Mouse (Mus musculus) liver, embryonic 12.5 days (tissue): ENCODE results near the gene Pgf. TPM values are rescaled to one million over a fixed set of nuclear protein-coding genes. Genes with fewer than 3 reads are reported as not detected.

Experiments
- ATAC-seq: fragments of 200-750 bp; cut with Nextera tagmentation; 2 replicates; pipeline ENCODE4 v1.8.0; 2017; ENCODE audit warnings: moderate number of reproducible peaks, mild to moderate bottlenecking, moderate library complexity
- H3K27ac ChIP-seq: fragments of 300-500 bp; sonication (generic); 2 replicates; pipeline ENCODE4 v1.5.1; 2016; ENCODE audit warnings: mild to moderate bottlenecking
- H3K27me3 ChIP-seq: fragments of 300-500 bp; sonication (generic); replicated peaks from 2 replicates; pipeline ENCODE4 v1.6.1; 2016; ENCODE audit warnings: mild to moderate bottlenecking, moderate library complexity
- H3K36me3 ChIP-seq: fragments of 300-500 bp; sonication (generic); 2 replicates; pipeline ENCODE4 v1.6.1; 2016; ENCODE audit warnings: mild to moderate bottlenecking, moderate library complexity
- H3K4me1 ChIP-seq: fragments of 300-500 bp; sonication (generic); 2 replicates; pipeline ENCODE4 v1.6.1; 2016
- H3K4me2 ChIP-seq: fragments of 300-500 bp; sonication (generic); 2 replicates; pipeline ENCODE4 v1.6.1; 2016; ENCODE audit warnings: mild to moderate bottlenecking, moderate library complexity
- H3K4me3 ChIP-seq: fragments of 300-500 bp; sonication (generic); 2 replicates; pipeline ENCODE4 v1.5.1; 2016; ENCODE audit warnings: mild to moderate bottlenecking, moderate library complexity
- H3K9ac ChIP-seq: fragments of 300-500 bp; sonication (generic); 2 replicates; pipeline ENCODE4 v1.6.1; 2016; ENCODE audit warnings: mild to moderate bottlenecking, moderate library complexity
- H3K9me3 ChIP-seq: fragments of 300-500 bp; sonication (generic); replicated peaks from 2 replicates; pipeline ENCODE4 v1.6.1; 2016; ENCODE audit warnings: mild to moderate bottlenecking, moderate library complexity
- WGBS: fragments of 180-500 bp; shearing (Covaris S2); methylation state at CpG from one replicate; pipeline ENCODE4 v1.1.7; 2016; ENCODE audit not compliant: insufficient replicate concordance; 5-methylcytosine and 5-hydroxymethylcytosine counted together
- polyA plus RNA-seq: library from polyadenylated mRNA; unstranded; fragments of >200 nt; fragmentation: Nextera tagmentation; extraction: Ambion mirVana; gene quantifications from 2 replicates; pipeline ENCODE4 v1.2.1, GENCODE M21; 2016

The Pgf gene
- polyA plus RNA-seq, 1 experiment from 2014 or later = 0.97 TPM

GRCm38 (mm10) chr12:85200929-85201829 is 23.6 kb upstream of the Pgf start:
- Histone ChIP-seq H3K36me3 (no peaks in the 10 kb centered on the region), H3K4me1 (no peaks in the 10 kb centered on the region; the same call in 1 of the 2 replicates), H3K9ac (no peak overlapping the region), H3K4me3 (no peak overlapping the region), H3K9me3 (no peaks in the 10 kb centered on the region), H3K27me3 (no peaks in the 10 kb centered on the region; the same call in 1 of the 2 replicates), H3K4me2 (no peak overlapping the region), H3K27ac (no peak overlapping the region)
- no peak for ATAC-seq
- 44% methylated on average over 24 of the region's 24 CpGs for WGBS

- Histone ChIP-seq H3K4me2 (no peak overlapping the region), H3K4me3 (no peak overlapping the region), H3K27me3 (no peaks in the 10 kb centered on the region; the same call in 1 of the 2 replicates), H3K9ac (no peak overlapping the region), H3K4me1 (no peaks in the 10 kb centered on the region; the same call in 1 of the 2 replicates), H3K36me3 (no peaks in the 10 kb centered on the region), H3K9me3 (no peaks in the 10 kb centered on the region), H3K27ac (no peak overlapping the region)
- no peak for ATAC-seq
- 47% methylated on average over 1 of the region's 1 CpGs for WGBS
Observed at GRCm38 (mm10) chr12:85199954-85200353, 22.4 kb upstream of the Pgf start.

- WGBS = 53% methylated on average over 8 of the region's 8 CpGs
- no peak overlapping the region for H3K27ac ChIP-seq
- H3K4me3 ChIP-seq = no peak overlapping the region
- no peak overlapping the region for H3K4me2 ChIP-seq
- no peaks in the 10 kb centered on the region for H3K36me3 ChIP-seq
- no peak overlapping the region for H3K9ac ChIP-seq
- H3K9me3 ChIP-seq = no peaks in the 10 kb centered on the region
- H3K27me3 ChIP-seq = no peaks in the 10 kb centered on the region; the same call in 1 of the 2 replicates
- H3K4me1 ChIP-seq = no peaks in the 10 kb centered on the region; the same call in 1 of the 2 replicates
- ATAC-seq = no peak
Observed at GRCm38 (mm10) chr12:85197936-85198335, 20.3 kb upstream of the Pgf start.

GRCm38 (mm10) chr12:85197371-85197770 is 19.8 kb upstream of the Pgf start:
- ATAC-seq = no peak
- H3K9ac ChIP-seq = no peak overlapping the region
- H3K36me3 ChIP-seq = no peaks in the 10 kb centered on the region
- no peak overlapping the region for H3K4me2 ChIP-seq
- WGBS = 66% methylated on average over 7 of the region's 7 CpGs
- H3K4me3 ChIP-seq = no peak overlapping the region
- H3K9me3 ChIP-seq = no peaks in the 10 kb centered on the region
- H3K4me1 ChIP-seq = peaks cover 5% of the 10 kb centered on the region; the same call in 1 of the 2 replicates
- no peak overlapping the region for H3K27ac ChIP-seq
- H3K27me3 ChIP-seq = no peaks in the 10 kb centered on the region; the same call in 1 of the 2 replicates

- Histone ChIP-seq H3K9ac (no peak overlapping the region), H3K36me3 (no peaks in the 10 kb centered on the region), H3K4me1 (peaks cover 7% of the 10 kb centered on the region; the same call in 1 of the 2 replicates), H3K27me3 (no peaks in the 10 kb centered on the region; the same call in 1 of the 2 replicates), H3K4me2 (no peak overlapping the region), H3K4me3 (no peak overlapping the region), H3K27ac (no peak overlapping the region), H3K9me3 (no peaks in the 10 kb centered on the region)
- ATAC-seq = no peak
- 74% methylated on average over 10 of the region's 10 CpGs for WGBS
Observed at GRCm38 (mm10) chr12:85196191-85196590, 18.6 kb upstream of the Pgf start.

- H3K27me3 ChIP-seq = no peaks in the 10 kb centered on the region; the same call in 1 of the 2 replicates
- H3K9me3 ChIP-seq = no peaks in the 10 kb centered on the region
- H3K4me3 ChIP-seq = no peak overlapping the region
- no peak for ATAC-seq
- 80% methylated on average over 5 of the region's 5 CpGs for WGBS
- H3K9ac ChIP-seq = no peak overlapping the region
- H3K4me1 ChIP-seq = peaks cover 7% of the 10 kb centered on the region; the same call in 1 of the 2 replicates
- no peaks in the 10 kb centered on the region for H3K36me3 ChIP-seq
- H3K4me2 ChIP-seq = no peak overlapping the region
- H3K27ac ChIP-seq = no peak overlapping the region
Observed at GRCm38 (mm10) chr12:85195086-85195485, 17.5 kb upstream of the Pgf start.

- Histone ChIP-seq H3K27me3 (no peaks in the 10 kb centered on the region; the same call in 1 of the 2 replicates), H3K4me2 (no peak overlapping the region), H3K4me3 (no peak overlapping the region), H3K36me3 (no peaks in the 10 kb centered on the region), H3K4me1 (peaks cover 7% of the 10 kb centered on the region; the same call in 1 of the 2 replicates), H3K27ac (no peak overlapping the region), H3K9ac (no peak overlapping the region), H3K9me3 (no peaks in the 10 kb centered on the region)
- 76% methylated on average over 4 of the region's 4 CpGs for WGBS
- no peak for ATAC-seq
Observed at GRCm38 (mm10) chr12:85194623-85195018, 17.0 kb upstream of the Pgf start.

- no peak overlapping the region for H3K27ac ChIP-seq
- no peaks in the 10 kb centered on the region; the same call in 1 of the 2 replicates for H3K27me3 ChIP-seq
- no peaks in the 10 kb centered on the region for H3K9me3 ChIP-seq
- H3K36me3 ChIP-seq = no peaks in the 10 kb centered on the region
- no peak overlapping the region for H3K4me3 ChIP-seq
- H3K9ac ChIP-seq = no peak overlapping the region
- ATAC-seq = no peak
- H3K4me2 ChIP-seq = no peak overlapping the region
- WGBS = 76% methylated on average over 11 of the region's 11 CpGs
- H3K4me1 ChIP-seq = peaks cover 7% of the 10 kb centered on the region; the same call in 1 of the 2 replicates
Observed at GRCm38 (mm10) chr12:85193923-85194622, 16.5 kb upstream of the Pgf start.

- Histone ChIP-seq H3K9ac (no peak overlapping the region), H3K27me3 (no peaks in the 10 kb centered on the region; the same call in 1 of the 2 replicates), H3K4me3 (no peak overlapping the region), H3K4me2 (no peak overlapping the region), H3K9me3 (no peaks in the 10 kb centered on the region), H3K36me3 (no peaks in the 10 kb centered on the region), H3K27ac (no peak overlapping the region), H3K4me1 (peaks cover 7% of the 10 kb centered on the region; the same call in 1 of the 2 replicates)
- no peak for ATAC-seq
- 72% methylated on average over 10 of the region's 10 CpGs for WGBS
Observed at GRCm38 (mm10) chr12:85193146-85193545, 15.6 kb upstream of the Pgf start.

- Histone ChIP-seq H3K9me3 (no peaks in the 10 kb centered on the region), H3K27ac (no peak overlapping the region), H3K4me2 (0 out of 2 replicates have a peak overlapping the region, but pooled peaks have one; percentile 21), H3K4me3 (no peak overlapping the region), H3K4me1 (peaks cover 7% of the 10 kb centered on the region; the same call in 1 of the 2 replicates), H3K27me3 (no peaks in the 10 kb centered on the region; the same call in 1 of the 2 replicates), H3K36me3 (no peaks in the 10 kb centered on the region), H3K9ac (no peak overlapping the region)
- WGBS = 25% methylated on average over 19 of the region's 19 CpGs
- no peak for ATAC-seq
Observed at GRCm38 (mm10) chr12:85192461-85193108, 15.0 kb upstream of the Pgf start.

GRCm38 (mm10) chr12:85190290-85190689 is 12.7 kb upstream of the Pgf start:
- no peak for ATAC-seq
- no peak overlapping the region for H3K27ac ChIP-seq
- H3K36me3 ChIP-seq = no peaks in the 10 kb centered on the region
- H3K9ac ChIP-seq = no peak overlapping the region
- H3K4me3 ChIP-seq = no peak overlapping the region
- WGBS = 54% methylated on average over 7 of the region's 7 CpGs
- H3K27me3 ChIP-seq = peaks cover 5% of the 10 kb centered on the region; the same call in 1 of the 2 replicates
- H3K4me1 ChIP-seq = peaks cover 7% of the 10 kb centered on the region; the same call in 1 of the 2 replicates
- H3K9me3 ChIP-seq = no peaks in the 10 kb centered on the region
- H3K4me2 ChIP-seq = no peak overlapping the region
